Mouse (Mus musculus): Measurements from ENCODE around the gene Dtd1.
A peak's percentile ranks its signal among the peaks of the same experiment; 100 is the strongest.
"Not testable (repeated sequence)": the region's sequence is repeated elsewhere in the genome, so short reads cannot be mapped to it uniquely, and the experiment has no call there.

Dtd1 gene

DNA sequence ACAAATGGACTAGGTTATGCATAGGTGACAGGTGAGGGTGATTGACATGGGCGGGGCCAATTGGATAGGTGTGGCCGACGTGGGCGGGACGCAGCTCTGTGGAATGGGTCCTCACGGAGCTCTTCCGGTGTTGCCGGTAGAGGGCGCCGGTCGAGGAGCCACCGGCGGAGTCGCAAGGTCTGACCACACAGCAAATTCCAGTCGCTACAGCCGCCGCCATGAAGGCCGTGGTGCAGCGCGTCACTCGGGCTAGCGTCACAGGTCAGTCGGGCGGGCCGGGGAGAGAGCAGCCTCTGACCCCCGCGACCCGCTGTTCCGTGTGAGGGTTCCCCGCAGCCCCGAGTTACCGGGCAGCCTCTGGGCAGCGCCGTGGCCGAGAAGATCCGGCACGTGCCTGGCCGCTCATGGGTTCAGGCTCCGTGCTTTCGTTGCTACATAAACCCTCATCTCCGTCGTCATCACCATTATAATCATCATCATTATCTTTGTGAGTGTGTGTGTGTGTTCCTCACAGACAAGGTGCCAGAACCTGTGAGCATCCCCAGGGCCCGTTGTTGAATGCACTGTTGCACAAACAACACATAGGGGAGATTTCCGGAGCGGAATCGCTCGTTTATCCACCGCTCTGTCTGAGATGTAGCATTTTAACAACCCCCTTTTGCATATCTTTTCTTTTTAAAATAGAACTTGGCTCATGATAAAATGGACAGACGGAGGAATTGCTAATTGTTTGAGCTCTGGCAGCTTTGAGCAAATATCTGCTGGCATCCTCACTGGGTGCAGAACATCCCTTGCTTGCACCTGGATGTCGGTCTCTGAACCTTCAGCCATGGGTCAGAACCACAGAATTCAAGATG, at the start of gene Dtd1:
Gene Dtd1, plus strand, starts transcription at position 67 of the 857 bp plus-strand sequence.
- peak; percentile 97 for DNase-seq (ENCODE audit: low read depth, low spot score)

DNA sequence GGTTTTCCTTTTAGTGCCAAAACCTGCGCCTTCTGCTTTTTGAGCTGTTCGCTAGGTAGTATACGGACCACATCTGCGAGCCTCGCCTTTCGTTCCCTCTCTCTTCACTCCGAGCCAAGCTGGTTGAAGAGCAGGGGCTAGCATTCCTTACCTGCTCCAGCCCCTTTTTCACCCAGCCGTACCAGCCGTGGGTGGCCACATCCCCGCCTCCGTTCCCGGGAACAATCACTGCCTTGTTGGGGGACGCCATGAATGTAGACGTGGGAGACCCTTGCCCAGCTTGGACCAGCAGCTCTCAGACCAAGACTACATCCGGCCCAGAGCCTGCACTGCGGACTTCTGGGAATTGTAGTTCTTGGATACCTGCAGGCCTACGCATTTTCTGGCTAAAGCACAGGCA, 49.2 kb upstream of the Dtd1 start, which contains the start of gene Rbbp9:
Gene Rbbp9, minus strand, starts transcription at position 341 of the 400 bp plus-strand sequence.
- peak; percentile 92 for DNase-seq (ENCODE audit: low read depth, low spot score)

DNA sequence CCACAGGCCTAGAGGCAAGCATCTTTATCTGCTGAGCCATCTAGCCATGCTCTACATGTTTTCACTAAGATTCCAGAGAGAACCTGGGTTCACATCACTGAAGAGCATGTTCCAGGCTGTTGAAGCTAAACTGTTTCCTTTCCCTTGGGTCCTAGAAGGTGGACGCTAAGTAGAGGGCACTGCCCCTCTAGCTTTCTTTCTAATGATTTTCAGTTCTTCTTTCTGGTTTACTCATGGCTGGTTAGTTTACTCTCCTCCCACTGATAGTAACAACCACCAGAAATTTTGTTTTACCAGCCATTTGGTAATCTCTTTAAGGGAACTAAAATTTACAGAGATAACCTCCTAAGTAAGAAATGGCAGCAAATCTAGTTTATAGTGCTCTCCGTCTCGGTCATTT, 45.8 kb upstream of the Dtd1 start:
- no peak for DNase-seq (ENCODE audit: low read depth, low spot score)

DNA sequence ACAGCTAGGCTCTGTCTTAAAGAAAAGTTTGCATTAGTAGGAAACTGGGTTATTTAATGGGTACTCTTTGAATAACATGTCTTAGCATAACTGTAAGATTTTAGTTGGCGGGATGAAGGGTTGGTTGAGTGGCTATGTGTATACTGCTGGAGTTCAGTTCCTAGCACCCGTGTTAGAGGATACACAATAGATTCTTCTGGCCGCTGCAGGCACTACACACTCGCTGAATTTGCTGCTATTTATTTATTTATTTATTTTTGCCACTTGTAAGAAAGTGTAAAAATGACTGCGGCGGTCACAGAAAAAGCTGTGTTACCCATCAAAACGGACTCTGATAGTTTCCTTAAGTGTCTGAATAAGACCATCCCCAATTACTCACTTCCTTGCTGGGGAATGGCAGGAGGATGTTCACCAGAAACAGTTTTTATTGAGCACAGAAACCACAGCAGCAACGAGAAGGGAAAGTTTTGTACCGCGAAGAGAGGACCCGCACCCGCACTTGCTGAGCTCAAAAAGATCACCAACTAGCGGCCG, 44.3 kb upstream of the Dtd1 start:
- no peak for DNase-seq (ENCODE audit: low read depth, low spot score)

DNA sequence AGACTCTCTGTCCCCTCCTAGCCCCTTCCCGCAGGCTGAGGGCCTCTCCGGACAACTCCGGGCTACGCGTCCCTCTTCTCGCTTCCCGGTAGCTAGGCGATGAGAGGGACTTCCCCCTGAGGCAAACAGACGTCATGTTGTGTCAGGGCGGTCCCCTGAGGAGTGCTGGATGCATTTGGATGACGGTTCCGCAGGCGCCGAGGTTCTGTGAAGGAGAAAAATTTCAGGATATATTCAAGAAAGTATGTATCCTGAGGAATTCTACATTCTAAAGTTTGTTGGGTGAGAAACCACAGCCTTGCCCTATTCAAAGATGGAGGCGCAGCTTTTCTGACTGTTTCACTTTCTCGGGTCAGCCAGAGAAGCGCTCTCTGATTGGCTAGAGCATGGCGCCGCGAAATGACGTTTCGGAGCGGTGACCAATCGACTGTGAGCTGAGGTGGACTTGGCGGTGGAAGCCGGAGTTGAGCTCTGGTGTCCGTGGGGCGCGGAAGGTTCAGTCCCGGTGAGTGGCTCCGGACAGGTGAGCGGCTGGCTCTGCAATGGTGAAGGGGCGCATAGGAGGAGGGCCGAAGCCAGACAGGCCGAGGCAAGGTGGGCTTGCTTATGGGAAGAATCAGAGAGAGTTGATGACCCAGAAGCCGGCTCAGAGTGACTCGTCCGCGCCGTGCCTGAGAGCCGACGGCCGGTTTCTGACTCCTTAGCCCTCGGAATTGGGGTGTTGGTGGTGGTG, 43.7 kb upstream of the Dtd1 start, which contains the start of gene Sec23b:
Gene Sec23b, plus strand, starts transcription at position 410 of the 733 bp plus-strand sequence.
- peak; percentile 99 for DNase-seq (ENCODE audit: low read depth, low spot score)

DNA sequence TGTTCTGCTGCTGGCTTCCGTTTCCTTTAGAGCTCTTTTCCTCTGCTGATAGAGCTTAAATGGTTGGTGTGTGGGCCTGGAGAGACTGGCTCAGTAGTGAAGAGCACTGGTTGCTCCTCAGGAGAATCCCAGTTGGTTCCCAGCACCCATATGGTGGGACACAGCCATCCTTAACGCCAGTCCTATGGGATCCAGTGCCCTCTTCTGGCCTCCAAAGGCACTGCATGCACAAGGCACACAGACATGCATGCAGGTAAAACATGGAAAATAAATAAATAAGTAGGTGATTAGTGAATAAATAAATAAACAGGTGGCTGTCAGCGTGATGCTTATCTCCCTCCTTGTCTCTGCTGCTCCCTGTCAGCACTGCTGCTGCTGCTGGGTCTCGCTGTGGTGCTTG, 11.0 kb upstream of the Dtd1 start:
- no peak for DNase-seq (ENCODE audit: low read depth, low spot score)

DNA sequence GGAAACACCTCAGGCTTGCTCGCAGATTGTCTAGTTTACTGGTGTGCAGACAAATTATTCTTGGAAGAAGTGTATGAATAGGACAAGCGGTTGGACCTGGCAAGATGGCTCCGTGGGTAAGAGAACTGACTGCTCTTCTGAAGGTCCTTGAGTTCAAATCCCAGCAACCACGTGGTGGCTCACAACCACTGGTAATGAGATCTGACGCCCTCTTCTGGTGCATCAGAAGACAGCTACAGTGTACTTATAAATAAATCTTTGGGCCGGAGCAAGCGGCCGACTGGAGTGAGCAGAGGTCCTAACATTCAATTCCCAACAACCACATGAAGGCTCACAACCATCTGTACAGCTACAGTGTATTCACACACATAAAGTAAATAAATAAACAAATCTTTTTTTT, 6.7 kb upstream of the Dtd1 start:
- not testable (repeated sequence) for DNase-seq (ENCODE audit: low read depth, low spot score)

DNA sequence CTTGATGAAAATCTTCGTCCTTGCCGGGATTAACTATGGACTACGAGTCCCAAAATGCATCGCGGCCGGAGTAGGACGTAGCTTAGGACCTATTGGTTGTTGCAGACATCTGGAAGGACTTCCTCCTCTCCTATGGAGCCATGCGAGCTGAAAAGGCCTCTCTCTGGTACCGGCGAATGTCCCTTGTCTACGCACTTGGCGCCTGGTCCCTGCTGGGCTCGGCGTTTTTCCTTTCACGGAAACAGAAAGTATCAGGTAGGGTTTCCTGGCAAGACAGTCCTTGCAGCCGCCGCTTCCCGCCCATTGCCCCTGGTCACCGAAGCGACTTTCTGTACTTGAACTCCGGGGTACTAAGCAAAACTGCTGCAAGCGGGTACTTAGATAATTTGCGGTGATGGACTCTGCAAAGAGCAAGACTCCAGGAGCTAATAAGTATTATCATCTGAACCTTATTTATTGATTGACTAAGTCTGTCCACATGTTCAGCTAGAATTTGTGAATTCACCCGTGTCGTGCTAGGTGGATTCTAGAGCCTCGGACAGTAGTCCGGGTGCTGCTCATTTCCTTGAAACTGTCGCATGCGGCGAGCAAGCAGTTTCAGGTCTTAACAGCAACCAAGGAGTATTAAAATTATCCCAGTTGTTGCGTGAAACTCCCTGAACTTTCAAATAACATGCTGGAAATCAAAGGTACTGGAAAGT, 5.6 kb upstream of the Dtd1 start, which contains the start of gene Smim26:
Gene Smim26, plus strand, starts transcription at position 104 of the 701 bp plus-strand sequence.
- peak; percentile 96 for DNase-seq (ENCODE audit: low read depth, low spot score)

DNA sequence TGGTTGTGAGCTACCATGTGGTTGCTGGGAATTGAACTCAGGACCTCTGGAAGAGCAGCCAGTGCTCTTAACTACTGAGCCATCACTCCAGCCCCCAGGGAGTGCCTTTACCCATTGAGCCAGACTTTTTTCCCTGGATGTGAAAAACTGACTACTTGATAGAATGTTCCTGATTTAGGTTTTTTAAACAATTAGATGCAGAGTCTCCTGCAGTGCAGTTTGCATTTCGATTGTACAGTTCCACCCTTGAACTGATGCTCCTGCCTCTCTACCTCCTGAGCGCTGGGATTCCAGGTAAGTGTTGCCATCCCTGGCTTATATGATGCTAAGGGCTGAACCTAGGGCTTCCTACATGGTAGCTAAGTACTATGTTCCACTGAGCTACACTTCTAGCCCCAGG, 1.7 kb upstream of the Dtd1 start:
- DNase-seq (ENCODE audit: low read depth, low spot score) = no peak

DNA sequence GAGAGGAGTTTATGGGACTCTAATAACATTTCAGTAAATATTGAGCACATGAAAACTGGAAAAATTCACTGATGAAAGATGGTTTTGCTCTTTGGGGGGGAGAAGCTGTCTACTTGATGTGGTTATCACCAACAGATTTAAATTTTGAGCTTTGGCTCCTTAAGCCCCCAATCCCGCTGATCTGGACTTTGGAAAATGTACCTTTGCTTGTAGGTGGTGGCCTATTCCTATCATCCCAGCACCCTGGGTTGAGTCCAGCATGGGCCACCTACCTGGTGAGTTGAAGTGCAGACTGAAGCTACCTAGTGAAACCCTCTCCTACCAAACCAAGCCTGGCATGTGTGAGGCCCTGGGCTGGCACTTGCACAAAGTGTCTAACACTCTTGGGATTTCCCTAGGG, 1.9 kb downstream of the Dtd1 start:
- DNase-seq (ENCODE audit: low read depth, low spot score) = no peak

DNA sequence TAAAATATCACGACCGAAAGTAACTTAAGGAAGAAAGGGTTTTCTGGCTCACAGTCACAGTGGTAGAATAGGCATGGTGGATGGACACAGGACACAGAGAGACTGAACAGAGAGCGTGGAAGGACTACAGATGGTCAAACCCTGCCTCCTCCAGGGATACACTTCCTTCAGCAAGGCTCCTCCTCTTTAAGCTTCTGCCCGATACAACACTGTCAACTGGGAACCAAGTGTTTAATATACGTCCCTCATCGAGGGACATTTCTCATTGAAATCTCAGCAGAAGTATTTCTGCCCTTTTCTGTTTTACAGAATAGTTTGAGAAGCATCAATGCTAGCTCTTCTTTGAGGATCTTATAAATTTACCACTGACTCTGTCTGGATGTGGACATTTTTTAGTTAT, 14.3 kb downstream of the Dtd1 start:
- no peak for DNase-seq (ENCODE audit: low read depth, low spot score)

DNA sequence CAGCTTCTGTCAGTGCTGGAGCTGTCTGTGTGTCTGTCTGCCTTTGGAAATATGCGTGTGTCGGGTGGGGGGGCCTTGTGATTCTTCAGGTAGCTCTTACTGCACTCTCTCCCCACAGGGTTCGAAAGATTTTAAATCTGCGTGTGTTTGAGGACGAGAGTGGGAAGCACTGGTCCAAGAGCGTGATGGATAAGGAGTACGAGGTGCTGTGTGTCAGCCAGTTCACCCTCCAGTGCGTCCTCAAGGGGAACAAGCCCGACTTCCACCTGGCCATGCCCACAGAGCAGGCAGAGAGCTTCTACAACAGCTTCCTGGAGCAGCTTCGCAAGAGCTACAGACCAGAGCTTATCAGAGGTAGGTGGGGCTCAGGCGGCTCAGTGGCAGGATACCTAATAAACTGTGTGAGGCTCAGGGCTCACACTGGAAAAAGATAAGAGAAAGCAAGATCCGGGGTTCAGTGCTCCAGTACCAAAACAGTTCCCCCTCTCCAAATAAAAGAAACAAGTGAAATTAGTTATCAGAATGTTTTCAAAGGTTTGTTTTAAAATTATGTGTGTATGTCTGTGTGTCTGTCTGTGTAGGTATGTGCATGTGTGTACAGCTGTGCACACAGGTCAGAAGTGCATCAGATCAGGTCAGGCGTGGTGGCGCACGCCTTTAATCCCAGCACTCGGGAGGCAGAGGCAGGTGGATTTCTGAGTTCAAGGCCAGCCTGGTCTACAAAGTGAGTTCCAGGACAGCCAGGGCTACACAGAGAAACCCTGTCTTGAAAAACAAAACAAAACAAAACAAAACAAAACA, 17.6 kb downstream of the Dtd1 start:
- no peak for DNase-seq (ENCODE audit: low read depth, low spot score)

DNA sequence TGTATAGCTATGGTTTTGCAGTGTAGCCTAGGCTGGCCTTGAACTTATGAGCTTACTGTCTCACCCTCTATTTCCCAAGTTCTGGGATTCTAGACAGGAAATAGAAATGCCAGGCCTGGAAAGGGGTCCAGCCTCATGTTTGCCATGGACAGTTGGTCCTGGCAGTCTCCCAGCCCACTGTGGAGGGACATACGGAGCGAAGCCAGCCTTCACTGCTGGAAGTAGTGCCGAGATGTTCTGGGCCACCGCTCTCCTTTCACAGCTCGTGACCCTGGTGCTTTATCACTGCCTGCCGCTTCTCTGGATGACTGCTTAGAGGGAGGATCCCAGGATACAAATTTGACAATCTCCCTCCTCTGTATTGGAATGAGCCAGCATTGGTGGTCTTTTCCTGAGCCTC, 21.8 kb downstream of the Dtd1 start:
- DNase-seq (ENCODE audit: low read depth, low spot score) = peak; percentile 59

DNA sequence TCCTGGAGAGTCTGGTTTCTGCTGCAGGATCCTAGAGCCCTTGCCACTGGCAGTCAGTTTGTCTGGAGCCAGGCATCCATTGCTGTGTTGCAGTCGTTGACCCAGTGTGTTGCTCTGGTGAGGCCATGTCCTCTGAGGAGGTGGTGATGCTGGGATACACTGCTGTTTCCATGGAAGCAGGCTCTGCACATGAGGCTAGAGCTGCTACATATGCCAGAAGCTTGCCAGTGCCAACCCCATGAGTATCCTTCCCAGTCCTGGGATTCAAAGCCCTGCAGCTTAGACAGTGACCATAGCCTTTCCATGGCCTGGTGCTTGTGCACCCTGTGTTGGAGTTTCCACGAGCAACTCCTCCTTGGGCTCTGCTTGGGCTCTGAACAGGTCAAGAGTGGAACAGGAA, 33.9 kb downstream of the Dtd1 start:
- DNase-seq (ENCODE audit: low read depth, low spot score) = no peak

DNA sequence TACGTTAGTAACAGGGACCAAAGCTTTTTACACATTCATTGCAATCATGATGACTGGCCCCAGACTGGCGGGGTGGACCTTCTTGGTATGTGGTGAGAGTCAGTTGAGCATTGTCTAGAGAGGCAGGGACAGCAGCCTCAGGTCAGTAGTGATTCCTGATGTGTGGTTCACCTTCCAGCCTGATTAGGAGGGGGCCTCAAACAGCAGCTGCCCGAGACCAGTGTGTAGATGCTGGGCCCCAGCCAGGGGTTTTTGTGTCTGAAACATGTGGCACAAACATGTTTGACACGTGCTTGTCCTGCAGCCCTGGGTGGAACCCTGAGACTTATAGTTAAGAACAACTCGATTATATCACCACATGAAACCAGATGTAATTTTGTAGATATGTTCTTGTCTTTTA, 34.5 kb downstream of the Dtd1 start:
- no peak for DNase-seq (ENCODE audit: low read depth, low spot score)

DNA sequence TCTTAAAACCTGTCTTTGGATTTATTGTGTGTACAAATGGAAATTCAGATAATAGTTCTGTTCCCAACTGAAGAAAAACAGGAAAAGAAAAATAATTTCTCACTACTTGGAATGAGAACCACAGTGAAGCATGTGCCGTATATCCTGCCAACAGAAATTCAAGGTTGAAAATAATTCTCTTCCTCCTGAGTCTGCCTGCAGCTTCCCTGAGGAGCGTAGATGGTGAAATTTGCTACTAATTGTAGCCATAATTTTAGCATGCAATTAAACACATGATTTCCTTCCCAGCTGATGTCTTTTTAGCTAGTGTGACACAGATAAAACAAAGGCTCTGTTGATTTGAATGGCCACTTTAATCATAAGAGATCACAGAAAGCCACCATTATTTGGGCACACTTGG, 35.0 kb downstream of the Dtd1 start:
- DNase-seq (ENCODE audit: low read depth, low spot score) = peak; percentile 36

DNA sequence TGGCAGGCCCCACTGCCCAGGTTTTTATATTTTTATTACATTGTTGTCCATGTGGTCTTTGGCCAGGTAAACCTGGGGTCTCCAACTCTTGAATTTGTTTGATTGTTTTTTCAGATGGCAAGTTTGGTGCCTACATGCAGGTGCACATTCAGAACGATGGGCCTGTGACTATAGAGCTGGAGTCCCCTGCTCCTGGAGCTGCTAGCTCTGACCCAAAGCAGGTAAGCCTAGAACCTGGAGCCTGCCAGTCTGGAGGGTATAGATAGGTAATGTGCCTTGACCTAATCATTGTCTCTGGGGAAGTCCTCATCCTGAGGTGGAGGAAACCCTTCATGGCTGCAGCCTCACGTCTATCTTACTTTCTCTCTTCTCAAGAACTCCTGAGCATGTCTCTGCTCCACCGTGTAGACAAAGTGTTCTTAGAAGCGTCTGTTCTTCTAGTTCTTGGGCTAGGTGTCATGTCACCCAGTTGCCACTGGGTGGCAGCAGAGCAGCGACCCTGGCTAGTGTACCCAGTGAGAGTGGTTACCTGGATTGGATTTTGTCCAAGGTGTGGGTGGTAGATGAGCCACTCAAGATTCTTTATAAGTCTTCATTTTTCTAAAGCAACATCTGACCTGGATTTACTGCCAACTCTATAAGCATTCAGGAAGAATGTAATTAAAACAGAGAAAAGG, 36.1 kb downstream of the Dtd1 start:
- DNase-seq (ENCODE audit: low read depth, low spot score) = peak; percentile 85

DNA sequence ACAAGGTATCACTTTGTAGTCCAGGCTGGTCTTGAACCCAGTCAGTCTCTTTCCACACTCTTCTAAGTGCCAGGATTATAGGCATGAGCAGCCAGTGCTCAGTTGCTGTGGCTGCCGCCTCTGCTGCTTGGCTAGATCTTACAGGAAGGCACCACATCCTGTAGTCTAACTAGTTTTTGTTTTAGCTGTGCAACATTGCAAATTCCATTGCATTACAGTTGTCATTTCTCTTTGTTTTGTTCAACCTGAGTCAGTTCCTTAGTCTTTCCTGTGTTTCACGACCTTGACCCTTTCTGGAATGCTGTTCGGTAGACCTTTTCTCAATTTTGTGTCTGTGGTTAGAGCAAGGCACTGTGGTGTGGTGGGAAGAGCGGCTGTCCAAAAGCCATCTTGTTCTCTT, 37.5 kb downstream of the Dtd1 start:
- no peak for DNase-seq (ENCODE audit: low read depth, low spot score)

DNA sequence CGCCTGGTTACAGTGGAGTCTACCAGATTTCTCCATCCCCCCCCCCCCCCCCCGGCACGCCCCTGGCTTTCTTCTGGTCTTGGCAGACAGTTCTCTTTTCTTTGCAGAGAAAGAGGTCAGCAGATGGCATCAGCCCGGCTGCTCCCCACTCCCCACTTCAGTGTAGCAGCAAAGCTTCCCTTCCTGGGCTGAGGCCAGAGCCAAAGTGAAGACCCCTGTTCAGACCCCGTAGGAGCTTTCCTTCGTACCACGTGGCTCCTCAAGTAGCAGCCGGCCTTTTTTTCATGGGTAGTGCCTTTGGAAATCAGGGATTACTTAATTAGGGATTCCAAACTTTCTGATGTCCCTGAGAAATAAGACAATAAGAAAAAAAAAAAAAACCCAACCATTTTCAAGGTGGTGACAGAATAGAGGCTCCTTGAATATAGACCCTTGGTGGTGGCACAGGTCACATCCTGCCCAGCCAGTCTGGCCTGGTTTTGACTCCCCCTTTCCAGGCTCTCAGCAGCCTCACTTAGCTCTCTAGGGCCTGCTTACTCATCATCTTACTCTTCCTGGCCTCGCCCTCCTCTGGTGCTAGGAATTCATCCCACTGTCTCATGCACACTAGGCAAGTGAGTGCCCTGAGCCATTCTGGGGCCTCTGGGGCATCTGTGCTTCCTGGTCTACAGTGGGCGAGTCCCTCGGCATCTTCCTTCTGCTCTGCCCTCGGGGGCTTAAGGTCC, 38.1 kb downstream of the Dtd1 start:
- DNase-seq (ENCODE audit: low read depth, low spot score) = no peak

DNA sequence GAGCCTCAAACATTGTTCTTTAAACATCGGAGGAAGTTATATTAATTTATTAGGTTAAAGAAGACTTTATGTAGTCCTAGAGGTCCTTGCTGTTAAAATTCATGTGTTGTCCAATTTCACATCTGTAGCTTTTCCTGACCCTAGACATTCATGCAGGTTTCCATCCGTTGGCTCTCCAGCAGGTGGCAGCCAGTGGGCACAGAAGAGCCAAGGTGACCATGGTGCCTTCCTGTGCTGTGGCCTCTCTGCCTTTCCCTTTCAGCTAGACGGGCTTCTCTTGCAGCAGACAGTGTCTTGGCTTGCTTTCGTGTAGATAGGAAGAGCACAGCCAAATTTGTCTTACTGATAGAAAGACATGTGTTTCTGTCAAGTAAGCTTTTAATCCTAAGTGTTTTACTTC, 39.0 kb downstream of the Dtd1 start:
- DNase-seq (ENCODE audit: low read depth, low spot score) = peak; percentile 68
